Comparison of ENCODE assay signal across 8 mouse cellular contexts in genomic region chr7:101412796-101413195, GRCm38 (mm10). TPM values are rescaled to one million over a fixed set of nuclear protein-coding genes. Genes with fewer than 3 reads are reported as not detected.
DNase-seq lines count a peak whose midpoint lies in the region; ATAC-seq and TF ChIP-seq lines count a peak whose summit lies in the region.

No protein-coding gene starts in this region.

- no peak for TF ChIP-seq POLR2A in bone marrow macrophage, adult 2 months (IDR thresholded peaks at IDR 0.05; ENCODE audit: borderline replicate concordance, low read depth, low read length)

- H3K9ac ChIP-seq in heart, postnatal 0 days (replicated peaks; ENCODE audit: low read depth, low read length) = no peak overlapping the region
- no peak overlapping the region for H3K9ac ChIP-seq in liver, postnatal 0 days (replicated peaks)
- H3K9ac ChIP-seq in neural tube, embryonic 15.5 days (replicated peaks) = no peak overlapping the region

- peak; percentile 68 for ATAC-seq in erythroid progenitor cell, adult 5-6 weeks (replicated peaks; ENCODE audit: low FRiP score, poor library complexity, severe bottlenecking)
- peak; percentile 59 for ATAC-seq in heart, postnatal 0 days (ENCODE audit: insufficient read depth, low read depth)
- ATAC-seq in liver, postnatal 0 days = peak; percentile 72
- peak; percentile 49; the same call in 1 of the 2 replicates for ATAC-seq in neural tube, embryonic 15.5 days (ENCODE audit: low FRiP score)

- H3K4me3 ChIP-seq in bone marrow macrophage, adult 2 months (ENCODE audit: insufficient read depth, low read length) = no peak overlapping the region
- H3K4me3 ChIP-seq in heart, postnatal 0 days (ENCODE audit: low read depth, low read length) = no peak overlapping the region
- H3K4me3 ChIP-seq in liver, postnatal 0 days (ENCODE audit: low read depth, low read length) = no peak overlapping the region
- H3K4me3 ChIP-seq in neural tube, embryonic 15.5 days (replicated peaks) = no peak overlapping the region

- H3K9me3 ChIP-seq in heart, postnatal 0 days (replicated peaks; ENCODE audit: control insufficient read depth, low read length) = no peaks in the 10 kb centered on the region
- H3K9me3 ChIP-seq in liver, postnatal 0 days (ENCODE audit: low read length) = no peaks in the 10 kb centered on the region
- no peaks in the 10 kb centered on the region for H3K9me3 ChIP-seq in neural tube, embryonic 15.5 days (replicated peaks)

- DNase-seq in CD4-positive, CD25-positive, alpha-beta regulatory T cell, adult 2 months (ENCODE audit: low read depth, low spot score) = peak; percentile 91
- peak; percentile 77 for DNase-seq in heart, postnatal 0 days (ENCODE audit: low spot score)
- DNase-seq in kidney, postnatal 4 days = peak; percentile 91 to 92
- DNase-seq in liver, postnatal 0 days = peak; percentile 89
- DNase-seq in testis, postnatal 10 days (ENCODE audit: low spot score) = peak; percentile 94

- H3K27ac ChIP-seq in bone marrow macrophage, adult 2 months (ENCODE audit: insufficient read depth, low read depth, low read length) = no peak overlapping the region
- H3K27ac ChIP-seq in heart, postnatal 0 days (ENCODE audit: low read depth) = no peak overlapping the region
- no peak overlapping the region for H3K27ac ChIP-seq in liver, postnatal 0 days (ENCODE audit: low read depth)
- no peak overlapping the region for H3K27ac ChIP-seq in neural tube, embryonic 15.5 days (replicated peaks)

- no peak overlapping the region for H3K4me2 ChIP-seq in heart, postnatal 0 days (ENCODE audit: low read depth, low read length)
- no peak overlapping the region for H3K4me2 ChIP-seq in liver, postnatal 0 days (ENCODE audit: low read depth, low read length)
- H3K4me2 ChIP-seq in neural tube, embryonic 15.5 days = no peak overlapping the region

- H3K4me1 ChIP-seq in bone marrow macrophage, adult 2 months (ENCODE audit: control insufficient read depth, insufficient read depth, low read length) = peaks cover 18% of the 10 kb centered on the region
- H3K4me1 ChIP-seq in heart, postnatal 0 days (ENCODE audit: control insufficient read depth, insufficient read depth) = peaks cover 11% of the 10 kb centered on the region
- H3K4me1 ChIP-seq in liver, postnatal 0 days (ENCODE audit: insufficient read depth) = no peaks in the 10 kb centered on the region
- H3K4me1 ChIP-seq in neural tube, embryonic 15.5 days = peaks cover 22% of the 10 kb centered on the region

- H3K36me3 ChIP-seq in heart, postnatal 0 days (replicated peaks; ENCODE audit: control insufficient read depth, insufficient read depth, low read length) = peaks cover 36% of the 10 kb centered on the region
- H3K36me3 ChIP-seq in liver, postnatal 0 days (replicated peaks; ENCODE audit: insufficient read depth, low read length) = peaks cover 34% of the 10 kb centered on the region
- H3K36me3 ChIP-seq in neural tube, embryonic 15.5 days = no peaks in the 10 kb centered on the region

- no peak for TF ChIP-seq EP300 in heart, postnatal 0 days (IDR thresholded peaks at IDR 0.05; ENCODE audit: low read depth)
- no peak for TF ChIP-seq EP300 in liver, postnatal 0 days (IDR thresholded peaks at IDR 0.05; ENCODE audit: low read depth)

- TF ChIP-seq CTCF in bone marrow macrophage, adult 2 months (IDR thresholded peaks at IDR 0.05; ENCODE audit: low read depth, low read length) = peak; percentile 100
- TF ChIP-seq CTCF in heart, postnatal 0 days (IDR thresholded peaks at IDR 0.05; ENCODE audit: low read depth) = peak; percentile 99
- TF ChIP-seq CTCF in liver, postnatal 0 days (IDR thresholded peaks at IDR 0.05; ENCODE audit: low read depth) = peak; percentile 99

- H3K27me3 ChIP-seq in heart, postnatal 0 days (ENCODE audit: control insufficient read depth, insufficient read depth, low read length) = peaks cover 8% of the 10 kb centered on the region; the same call in 1 of the 2 replicates
- no peaks in the 10 kb centered on the region for H3K27me3 ChIP-seq in liver, postnatal 0 days (ENCODE audit: insufficient read depth, low read length)
- peaks cover 12% of the 10 kb centered on the region for H3K27me3 ChIP-seq in neural tube, embryonic 15.5 days (replicated peaks)

RNA-seq across cellular contexts. Expression of gene Gm45837, which starts 2.1 kb away (rescaled TPM):
- 8.7 and 11.2 TPM in 2 replicates for polyA plus RNA-seq in bone marrow macrophage, adult 2 months (2012; ENCODE audit: insufficient read depth, insufficient read length, missing spikeins)
- not detected in 2 replicates for total RNA-seq in erythroid progenitor cell, adult 5-6 weeks (2015; ENCODE audit: low replicate concordance)
- total RNA-seq in erythroid progenitor cell, adult 5-6 weeks (2017; ENCODE audit: low replicate concordance) = 4.2 TPM in 1 of 2 replicates, not detected in the other
- 33.8 TPM in 1 of 2 replicates, not detected in the other for total RNA-seq in heart, postnatal 0 days (2014; rRNA removed; ENCODE audit: low replicate concordance)
- 2.4 TPM in 1 of 2 replicates, not detected in the other for polyA plus RNA-seq in heart, postnatal 0 days (2015; fragmentation: Nextera tagmentation; extraction: Ambion mirVana)
- not detected in 2 replicates for polyA plus RNA-seq in liver, postnatal 0 days (2015; fragmentation: Nextera tagmentation; extraction: Ambion mirVana)
- 0.99 TPM in 1 of 2 replicates, not detected in the other for polyA plus RNA-seq in neural tube, embryonic 15.5 days (2015; fragmentation: Nextera tagmentation; extraction: Ambion mirVana)

RNA-seq across cellular contexts. Expression of gene Pde2a, which starts 8.7 kb away (rescaled TPM):
- polyA plus RNA-seq in bone marrow macrophage, adult 2 months (2012; ENCODE audit: insufficient read depth, insufficient read length, missing spikeins) = 2.6 and 3.5 TPM in 2 replicates
- total RNA-seq in erythroid progenitor cell, adult 5-6 weeks (2015; ENCODE audit: low replicate concordance) = 15.9 and 17.2 TPM in 2 replicates
- 1.7 and 11.8 TPM in 2 replicates for total RNA-seq in erythroid progenitor cell, adult 5-6 weeks (2017; ENCODE audit: low replicate concordance)
- 4.7 and 35.2 TPM in 2 replicates for total RNA-seq in heart, postnatal 0 days (2014; rRNA removed; ENCODE audit: low replicate concordance)
- 19.3 and 22.1 TPM in 2 replicates for polyA plus RNA-seq in heart, postnatal 0 days (2015; fragmentation: Nextera tagmentation; extraction: Ambion mirVana)
- 14.8 and 15.8 TPM in 2 replicates for polyA plus RNA-seq in liver, postnatal 0 days (2015; fragmentation: Nextera tagmentation; extraction: Ambion mirVana)
- polyA plus RNA-seq in neural tube, embryonic 15.5 days (2015; fragmentation: Nextera tagmentation; extraction: Ambion mirVana) = 27.9 and 28.5 TPM in 2 replicates
